Mouse (Mus musculus): ENCODE measurements around the gene Slc25a42.

GRCm38 (mm10) chr8:70159211-70159610 lies 52.9 kb downstream of the Slc25a42 start:
- TF ChIP-seq CTCF (conservative IDR thresholded peaks at IDR 0.05; ENCODE audit: insufficient read depth, insufficient read length, low read depth, low read length) (no peak), POLR2A (IDR thresholded peaks at IDR 0.05; ENCODE audit: low read depth, low read length) (no peak)
